Mouse (Mus musculus) G1E (cell line): ENCODE measurements around the gene Renbp.

Experiments
- CTCF ChIP-seq: IDR thresholded peaks from 2 replicates; pipeline ENCODE4 v1.5.1; 2012; ENCODE audit warnings: low read depth, low read length, inconsistent platforms, mixed read lengths
- GATA1 ChIP-seq: IDR thresholded peaks from 2 replicates; pipeline ENCODE4 v1.6.1; 2012; ENCODE audit warnings: borderline replicate concordance, low read length, inconsistent platforms, mixed read lengths
- GATA2 ChIP-seq: IDR thresholded peaks from 2 replicates; pipeline ENCODE4 v1.6.1; 2012; ENCODE audit warnings: low read depth, low read length, inconsistent platforms, borderline replicate concordance
- POLR2AphosphoS5 ChIP-seq: IDR thresholded peaks from 2 replicates; pipeline ENCODE4 v1.6.1; 2012; ENCODE audit warnings: low read depth, low read length, inconsistent platforms; ENCODE audit not compliant: insufficient replicate concordance
- TAL1 ChIP-seq: conservative IDR thresholded peaks from 2 replicates; pipeline ENCODE4 v1.6.1; 2012; ENCODE audit warnings: low read depth, low read length, inconsistent platforms, mixed read lengths

DNA sequence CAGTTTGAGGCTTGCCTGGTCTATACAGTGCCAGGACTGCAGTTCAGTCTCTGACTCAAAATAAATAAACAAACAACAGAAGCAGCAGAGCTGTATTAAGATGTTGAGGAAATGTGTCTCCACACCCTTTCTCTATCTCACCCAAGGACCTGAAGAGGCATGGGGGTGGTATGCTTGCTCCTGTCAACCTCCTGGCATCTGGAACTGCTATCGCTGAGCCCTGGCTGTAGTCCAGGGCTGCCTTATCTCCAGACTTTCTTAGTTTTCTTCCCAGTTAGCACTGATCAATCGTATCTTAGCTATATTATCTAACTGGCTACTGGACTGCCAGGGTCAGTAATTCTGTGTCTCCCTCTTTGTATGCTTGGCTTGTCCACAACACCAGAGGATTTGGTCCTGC lies 11.2 kb upstream of the Renbp start:
- TF ChIP-seq CTCF, result no peak
- no peak for TF ChIP-seq POLR2AphosphoS5
- TF ChIP-seq GATA1, result no peak
- no peak for TF ChIP-seq TAL1
- no peak for TF ChIP-seq GATA2
